Mouse (Mus musculus) embryonic fibroblast, embryonic 13.5 days (primary cell): ENCODE results near the gene Actr1b. TPM values are rescaled to one million over a fixed set of nuclear protein-coding genes. Genes with fewer than 3 reads are reported as not detected.

ENCODE experiments used
- H3K27ac ChIP-seq: 2 replicates; pipeline ENCODE4 v1.5.1; 2012; ENCODE audit warnings: low read length, control low read depth, inconsistent platforms; ENCODE audit not compliant: insufficient read depth
- H3K4me1 ChIP-seq: 2 replicates; pipeline ENCODE4 v1.6.1; 2011; ENCODE audit warnings: low read length; ENCODE audit not compliant: control insufficient read depth, insufficient read depth
- H3K4me3 ChIP-seq: 2 replicates; pipeline ENCODE4 v1.5.1; 2011; ENCODE audit warnings: mild to moderate bottlenecking, control low read depth, low read length; ENCODE audit not compliant: insufficient read depth
- CTCF ChIP-seq: IDR thresholded peaks from 2 replicates; pipeline ENCODE4 v1.5.1; 2011; ENCODE audit warnings: mild to moderate bottlenecking, control low read depth, low read length, moderate library complexity, borderline replicate concordance; ENCODE audit not compliant: insufficient read depth
- POLR2A ChIP-seq: IDR thresholded peaks from 2 replicates; pipeline ENCODE4 v1.6.1; 2011; ENCODE audit warnings: low read depth, mild to moderate bottlenecking, control low read depth, low read length, moderate library complexity
- polyA plus RNA-seq: library from polyadenylated mRNA; stranded (reverse); fragments of >200 nt; gene quantifications from 2 replicates; pipeline ENCODE4 v1.2.4, GENCODE M21; 2011; ENCODE audit warnings: low read depth; ENCODE audit not compliant: missing spikeins, insufficient read length

Gene Actr1b
- polyA plus RNA-seq, 1 experiment = 109 TPM

DNA sequence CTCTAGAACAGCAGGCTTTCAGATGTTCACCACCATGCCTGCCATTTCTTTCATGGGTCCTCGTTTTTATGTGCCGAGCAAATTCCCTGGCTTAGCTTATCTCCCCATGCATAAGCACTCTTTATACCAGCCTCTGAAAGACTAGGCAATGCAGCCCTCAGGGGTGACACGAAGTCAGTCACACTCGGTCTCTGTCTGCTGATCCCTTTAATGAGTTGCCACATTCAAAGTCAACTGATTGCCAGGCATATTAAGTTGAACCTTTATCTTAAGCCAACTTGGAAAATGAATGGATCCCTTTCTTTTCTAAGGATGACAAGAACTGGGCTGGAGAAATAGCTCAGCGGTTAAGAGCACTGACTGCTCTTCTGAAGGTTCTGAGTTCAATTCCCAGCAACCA lies 25.0 kb upstream of the Actr1b start:
- Histone ChIP-seq H3K4me3 (no peak overlapping the region), H3K4me1 (no peaks in the 10 kb centered on the region), H3K27ac (no peak overlapping the region)
- TF ChIP-seq POLR2A (no peak), CTCF (no peak)

DNA sequence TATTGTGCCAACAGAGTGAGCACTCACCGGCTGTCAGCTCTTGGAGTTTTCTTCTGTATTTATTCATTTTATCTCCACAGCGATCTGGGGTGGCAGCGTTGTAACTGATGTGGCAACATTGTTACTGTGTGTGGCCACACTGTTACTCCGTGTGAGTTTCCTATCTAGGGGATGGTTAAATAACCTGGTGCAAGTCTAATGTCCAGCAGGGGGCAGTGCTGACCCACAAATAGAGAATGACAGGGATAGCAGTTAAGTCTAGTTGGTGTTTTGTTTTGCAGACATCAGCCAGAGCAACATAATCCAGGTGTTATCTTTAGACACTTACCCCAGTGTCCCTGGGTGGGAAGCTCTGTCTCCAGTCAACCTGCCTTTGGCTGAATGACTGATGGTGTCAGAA lies 23.1 kb upstream of the Actr1b start:
- no peak overlapping the region for H3K27ac ChIP-seq
- no peaks in the 10 kb centered on the region for H3K4me1 ChIP-seq
- H3K4me3 ChIP-seq = no peak overlapping the region
- TF ChIP-seq CTCF (0 out of 2 replicates have a peak, but pooled peaks have one; percentile 17), POLR2A (no peak)

DNA sequence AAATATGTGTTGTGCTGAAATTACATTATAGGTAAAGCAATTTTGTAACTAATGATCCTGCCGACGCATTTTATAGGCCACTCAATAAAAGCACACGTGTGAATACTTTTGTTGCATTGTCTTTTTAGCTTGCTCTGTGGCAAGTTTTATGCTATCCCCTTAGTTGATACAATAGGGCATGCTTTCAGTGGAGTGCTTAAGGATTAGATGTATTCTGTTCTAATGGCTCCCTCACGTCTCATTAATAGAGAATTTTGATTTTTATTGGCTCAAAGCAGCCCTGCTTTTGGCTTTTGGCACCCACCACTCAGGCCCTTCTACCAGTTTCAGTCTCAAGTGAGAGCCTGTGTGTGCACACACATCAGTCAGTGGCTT lies 9.8 kb upstream of the Actr1b start:
- TF ChIP-seq CTCF (no peak), POLR2A (no peak)
- Histone ChIP-seq H3K27ac (no peak overlapping the region), H3K4me1 (0 out of 2 replicates have a peak, but pooled peaks cover 3% of the 10 kb centered on the region), H3K4me3 (no peak overlapping the region)

DNA sequence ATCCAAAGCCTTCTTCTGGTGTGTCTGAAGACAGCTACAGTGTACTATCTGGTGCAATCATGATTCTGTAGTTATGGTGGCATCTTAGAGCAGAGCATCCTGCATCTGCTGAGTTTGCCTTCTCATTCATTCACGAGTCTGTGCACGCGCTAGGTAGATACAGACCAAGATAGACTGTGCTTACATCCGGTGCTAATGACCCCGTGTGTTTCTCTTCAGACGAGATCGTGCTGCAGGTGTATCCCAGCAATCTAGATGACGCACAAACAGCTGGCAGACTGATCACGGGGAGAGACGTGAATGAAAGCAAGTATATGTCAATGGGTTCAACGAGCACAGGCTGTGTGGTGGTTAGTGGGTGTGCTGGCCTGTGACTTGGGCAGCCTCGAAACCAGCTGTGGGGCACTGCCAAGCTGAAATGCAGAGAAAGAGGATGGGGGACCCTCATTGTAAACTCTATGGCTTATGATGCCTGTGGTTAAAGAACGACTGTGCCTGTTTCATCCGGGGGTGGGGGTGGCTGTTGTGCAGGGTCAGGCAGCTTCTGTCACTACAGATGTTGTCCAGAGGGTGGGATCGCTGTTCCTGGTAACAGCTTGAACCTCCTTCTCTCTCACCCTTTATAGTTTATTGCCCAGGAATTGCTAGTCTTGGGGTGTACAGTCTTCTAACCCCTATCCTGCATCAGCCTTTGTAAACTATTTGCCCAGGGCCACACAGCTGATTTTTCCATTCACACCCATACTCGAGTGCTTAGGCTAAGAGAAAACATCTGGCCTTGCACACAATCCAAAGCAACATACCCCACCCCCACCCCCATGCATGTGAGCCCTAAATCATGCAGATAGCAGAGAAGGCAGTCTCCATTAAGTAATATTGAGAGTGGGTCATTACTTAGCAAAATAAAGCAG lies 9.2 kb upstream of the Actr1b start:
- H3K27ac ChIP-seq = no peak overlapping the region
- TF ChIP-seq CTCF = no peak
- TF ChIP-seq POLR2A = no peak
- no peak overlapping the region for H3K4me3 ChIP-seq
- 0 out of 2 replicates have a peak, but pooled peaks cover 3% of the 10 kb centered on the region for H3K4me1 ChIP-seq

DNA sequence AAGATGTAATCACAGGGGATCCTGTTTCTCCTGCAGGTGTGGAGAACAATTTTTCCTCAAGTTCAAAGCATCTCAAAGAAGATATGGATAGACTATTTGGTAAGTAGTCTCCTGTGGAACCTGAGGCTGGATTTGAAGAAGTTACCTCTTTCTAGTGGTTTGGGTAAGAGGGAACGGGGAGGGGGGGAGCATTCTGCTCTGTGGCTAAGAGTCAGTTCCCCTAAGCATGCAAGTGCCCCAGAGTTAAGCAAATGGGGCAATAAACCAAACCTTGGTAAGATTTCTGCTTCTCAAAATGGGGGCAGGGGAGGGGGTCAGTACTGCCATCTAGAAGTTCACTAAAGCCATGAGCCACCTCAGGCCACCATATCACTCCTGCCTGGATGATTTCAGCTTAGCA lies 4.6 kb upstream of the Actr1b start:
- Histone ChIP-seq H3K4me1 (0 out of 2 replicates have a peak, but pooled peaks cover 3% of the 10 kb centered on the region), H3K4me3 (no peak overlapping the region), H3K27ac (no peak overlapping the region)
- TF ChIP-seq POLR2A (no peak), CTCF (no peak)

DNA sequence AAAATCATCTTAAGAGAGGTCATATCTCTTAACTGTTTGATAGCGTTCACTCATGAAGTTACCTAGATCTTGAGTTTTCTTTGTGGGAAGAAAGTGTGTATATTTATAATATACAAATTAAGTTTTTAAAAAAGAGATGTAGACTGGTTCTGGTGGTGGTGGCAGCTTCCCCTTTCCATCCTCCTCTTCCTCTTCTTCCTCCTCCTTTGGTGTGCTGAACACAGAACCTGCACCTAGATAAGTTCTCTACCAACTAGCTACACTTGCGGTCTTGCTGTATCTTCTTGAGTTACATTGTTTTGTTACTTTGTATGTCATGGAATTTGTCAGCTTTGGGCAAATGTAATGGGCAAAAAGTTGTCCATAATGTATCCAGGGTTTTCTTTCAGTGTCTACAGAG lies 3.1 kb downstream of the Actr1b start:
- Histone ChIP-seq H3K27ac (no peak overlapping the region), H3K4me1 (peaks cover 5% of the 10 kb centered on the region), H3K4me3 (no peak overlapping the region)
- TF ChIP-seq POLR2A (no peak), CTCF (no peak)

DNA sequence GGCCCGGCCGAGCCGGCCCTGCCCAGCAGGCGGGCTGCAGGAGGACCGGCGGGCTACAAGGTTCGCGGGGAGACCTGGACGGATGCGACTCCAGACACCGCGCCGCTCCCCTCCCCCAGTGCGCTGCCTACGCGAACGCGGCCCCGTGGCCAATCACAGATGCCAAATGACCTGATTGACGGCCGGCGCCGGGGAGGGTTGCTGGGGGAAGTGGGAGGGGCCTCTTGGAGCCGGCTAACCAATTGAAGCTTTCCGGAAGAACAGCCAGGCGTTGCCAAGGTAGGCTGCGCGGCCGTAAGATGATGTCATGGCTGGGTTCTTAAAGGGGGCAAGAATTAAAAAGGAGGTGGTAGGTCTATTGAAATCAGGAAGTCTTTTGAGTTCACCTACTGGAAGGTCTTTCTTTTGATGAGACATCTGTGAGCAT lies 4.4 kb downstream of the Actr1b start, which contains the start of gene 4933424G06Rik:
Gene 4933424G06Rik (plus strand): TSS at position 296 of the 427 bp plus-strand sequence.
- H3K4me3 ChIP-seq = peak within 1 kb of the TSS; percentile 94
- peaks cover 5% of the 10 kb centered on the region for H3K4me1 ChIP-seq
- TF ChIP-seq CTCF = no peak
- peak; percentile 80 for TF ChIP-seq POLR2A
- peak within 1 kb of the TSS; percentile 63 for H3K27ac ChIP-seq

DNA sequence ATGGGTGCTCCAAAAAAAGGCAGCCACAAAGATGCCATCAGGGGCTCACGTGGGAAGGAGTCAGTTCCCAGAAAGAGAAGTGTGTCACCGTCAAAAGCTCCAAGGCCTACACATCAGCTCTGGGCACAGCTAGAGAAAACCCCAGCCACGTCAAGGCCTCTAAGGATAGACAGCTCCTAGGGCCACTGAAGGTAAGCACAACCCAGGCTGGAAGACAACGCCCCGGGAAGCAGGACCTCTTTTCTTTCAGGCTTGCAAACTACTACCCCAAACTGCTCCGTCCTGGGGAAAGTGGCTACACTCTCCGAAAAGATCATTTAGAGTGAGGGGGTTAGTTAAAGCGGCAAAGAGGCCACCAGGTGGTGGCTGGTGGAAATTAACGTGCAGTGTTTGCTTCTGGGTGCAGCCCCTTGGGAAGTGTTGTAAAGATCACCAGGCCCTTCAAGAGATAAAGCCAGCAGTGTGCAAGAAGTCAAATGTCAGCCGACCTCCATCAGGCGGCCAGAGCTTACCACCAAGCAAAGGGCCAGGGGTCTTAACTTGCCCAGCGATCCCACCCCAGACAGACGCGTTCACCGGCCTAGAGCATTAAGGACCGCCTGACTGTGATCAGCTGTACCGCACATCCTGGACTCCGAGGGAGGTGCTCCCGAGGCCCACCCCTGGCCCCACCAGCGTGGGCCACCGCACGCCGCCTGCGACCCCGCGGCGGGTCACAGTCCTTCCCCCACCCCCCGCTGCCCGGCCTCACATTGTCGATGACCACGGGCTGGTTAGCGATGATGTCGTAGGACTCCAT lies 5.0 kb downstream of the Actr1b start:
- peak overlapping the region; percentile 94 for H3K4me3 ChIP-seq
- H3K4me1 ChIP-seq = peaks cover 5% of the 10 kb centered on the region
- TF ChIP-seq CTCF (no peak), POLR2A (no peak)
- peak overlapping the region; percentile 63 for H3K27ac ChIP-seq

DNA sequence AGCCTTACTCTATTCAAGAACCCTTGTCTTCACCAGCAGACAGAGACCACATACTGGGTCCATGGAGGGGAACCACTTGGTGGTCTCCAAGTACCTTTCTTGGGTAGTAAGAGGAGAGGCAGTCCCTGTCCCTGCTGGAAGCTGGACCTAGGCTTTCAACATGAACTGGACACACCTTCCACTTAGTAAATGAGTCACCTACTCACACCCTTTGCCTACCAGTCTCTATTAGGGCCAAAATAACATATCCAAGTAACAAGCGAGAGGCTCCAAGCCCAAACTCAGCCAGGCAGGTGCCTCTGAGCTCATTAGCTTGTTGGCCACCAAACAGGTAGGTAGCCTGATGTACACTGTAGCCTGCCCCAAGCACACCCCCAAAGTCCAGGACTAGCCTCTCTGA lies 5.6 kb downstream of the Actr1b start:
- no peak for TF ChIP-seq CTCF
- H3K4me3 ChIP-seq = peak overlapping the region; percentile 94
- peaks cover 5% of the 10 kb centered on the region for H3K4me1 ChIP-seq
- H3K27ac ChIP-seq = no peak overlapping the region
